Mouse (Mus musculus): ENCODE results near the gene Lman1l.
A peak's percentile ranks its signal among the peaks of the same experiment; 100 is the strongest.

Lman1l gene

GRCm38 (mm10) chr9:57617556-57618169 lies 2.9 kb downstream of the Lman1l start:
- no peak for DNase-seq

DNA sequence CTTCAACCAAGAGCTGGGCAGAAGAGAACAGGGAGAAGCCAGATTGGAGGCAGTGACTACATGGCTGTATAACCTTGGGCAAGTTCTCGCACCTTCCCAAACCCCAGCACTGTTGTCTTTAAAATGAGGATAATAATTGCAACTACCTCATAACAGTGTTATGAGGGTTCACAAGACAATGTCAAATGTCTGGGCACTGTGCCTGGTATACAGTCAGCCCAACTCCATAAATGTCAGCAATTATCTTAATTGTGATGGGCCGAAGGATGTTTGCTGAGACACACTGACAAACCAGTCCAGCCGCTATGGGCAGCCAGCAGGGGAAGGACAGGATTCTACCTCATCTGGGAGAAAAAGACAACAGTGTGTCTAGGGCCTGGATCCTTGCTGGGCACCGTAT lies 5.8 kb downstream of the Lman1l start:
- DNase-seq, result no peak

DNA sequence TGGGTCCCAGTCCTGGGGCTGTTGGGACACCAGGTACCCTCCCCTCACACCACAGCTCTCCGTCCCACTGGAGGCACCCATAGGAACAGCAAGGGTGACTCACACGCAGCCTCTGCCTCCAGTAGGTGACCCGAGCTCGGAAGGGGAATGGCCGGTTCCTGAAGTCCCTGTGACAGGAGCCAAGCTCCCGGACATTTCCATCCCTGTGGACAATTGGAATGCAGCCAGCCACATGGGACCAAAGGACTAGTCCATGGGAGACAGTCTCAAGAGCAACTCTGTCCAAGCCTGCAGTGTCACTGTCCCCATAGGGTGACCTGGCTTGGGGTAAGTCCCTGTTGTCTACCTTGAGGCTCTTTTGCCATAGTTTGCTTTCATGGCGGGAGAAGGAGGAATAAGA lies 6.6 kb downstream of the Lman1l start:
- no peak for DNase-seq

DNA sequence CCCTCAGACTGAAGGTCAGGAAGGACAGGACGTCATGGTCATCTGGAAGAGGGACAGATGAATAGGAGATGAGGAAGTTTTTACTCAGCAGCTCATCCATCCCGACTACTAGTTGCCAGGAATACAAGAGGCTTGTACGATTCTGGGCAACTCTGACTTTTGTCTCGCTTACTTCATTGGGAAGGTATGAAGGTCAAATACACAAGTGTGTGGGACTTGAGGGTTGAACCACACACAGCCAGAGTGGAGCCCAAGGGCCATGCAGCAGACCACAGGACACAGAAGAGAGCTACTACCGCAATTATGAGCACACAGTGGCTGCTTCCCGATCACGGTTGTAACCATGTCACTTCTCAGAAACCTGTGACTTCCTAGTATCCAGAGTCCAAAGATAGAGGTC lies 8.0 kb downstream of the Lman1l start:
- DNase-seq, result no peak

GRCm38 (mm10) chr9:57610359-57610826 lies 10.2 kb downstream of the Lman1l start:
- DNase-seq, result no peak

DNA sequence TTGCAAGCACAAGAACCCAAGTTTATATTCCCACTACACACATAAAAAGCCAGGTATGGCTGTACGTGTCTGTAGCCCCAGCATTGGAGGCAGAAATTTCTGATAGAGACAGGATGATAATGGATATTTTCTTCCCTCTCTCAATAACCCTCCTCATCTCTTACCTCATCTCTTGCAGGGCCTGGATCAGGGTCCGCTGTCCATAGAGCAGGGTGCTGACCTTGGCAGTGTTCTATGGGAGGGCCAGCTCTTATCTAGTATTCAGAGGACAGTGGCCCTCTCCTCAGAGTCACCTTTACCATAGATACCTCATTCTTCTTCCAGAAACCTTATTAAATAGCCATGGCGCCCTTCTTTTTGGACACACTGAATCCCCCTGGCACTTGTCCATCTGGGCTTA lies 10.8 kb downstream of the Lman1l start:
- no peak for DNase-seq

DNA sequence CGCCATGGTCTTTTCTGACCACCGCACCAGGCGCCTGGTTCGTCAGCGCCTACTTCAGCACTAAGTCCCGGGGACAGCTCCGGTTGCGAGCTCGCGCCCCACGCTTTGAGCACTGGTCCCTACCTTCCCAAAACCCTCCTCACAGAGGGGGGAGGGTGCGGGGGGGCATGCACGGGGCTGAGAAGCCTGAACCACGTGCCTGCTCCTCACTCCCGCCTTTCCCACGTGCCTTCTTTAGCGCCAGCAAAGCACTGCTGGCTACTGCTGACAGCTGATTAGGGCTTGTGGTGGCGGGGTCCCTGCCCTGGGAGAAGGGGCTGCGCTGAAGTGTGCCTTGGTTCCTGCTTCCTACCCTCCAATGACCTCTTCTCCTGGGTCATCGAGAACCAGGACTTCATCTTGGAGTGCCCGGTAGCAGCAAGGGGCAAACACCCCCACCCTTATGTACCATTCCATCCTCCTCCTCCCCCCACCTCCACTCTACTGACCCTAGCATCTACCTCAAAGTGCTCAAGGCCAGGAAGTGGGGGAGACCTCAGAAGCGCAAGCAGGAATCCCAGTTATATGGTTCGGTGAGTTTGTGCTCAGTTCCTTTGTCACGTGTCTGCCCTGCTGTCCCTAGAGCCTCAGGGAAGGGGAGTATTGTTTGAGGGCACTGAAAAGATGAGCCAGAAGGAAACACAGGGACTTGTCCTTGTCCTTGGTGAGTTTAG lies 14.3 kb downstream of the Lman1l start, which contains the start of gene Cplx3:
Gene Cplx3, minus strand, starts transcription at position 143 of the 713 bp plus-strand sequence.
- DNase-seq, result no peak

GRCm38 (mm10) chr9:57605503-57605902 lies 15.1 kb downstream of the Lman1l start:
- DNase-seq, result no peak

DNA sequence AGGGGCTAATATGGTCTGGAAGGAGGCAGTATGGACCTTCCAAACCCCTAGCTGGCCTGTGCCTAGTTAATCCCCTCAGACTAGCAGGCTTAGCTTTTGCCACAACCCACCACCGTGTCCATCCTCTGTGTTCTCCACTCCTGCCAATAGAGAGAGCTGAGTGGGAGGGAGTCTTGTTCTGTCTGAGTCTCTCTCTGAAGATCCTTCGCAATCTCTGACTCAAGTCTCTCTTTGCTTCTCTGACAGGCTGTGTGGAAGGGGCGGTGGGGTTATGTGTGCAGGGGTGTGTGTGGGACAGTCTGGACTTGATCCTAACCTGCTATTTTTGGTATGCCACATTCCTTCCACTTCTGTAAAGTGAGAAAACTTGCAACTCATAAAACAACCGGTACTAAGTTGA lies 15.7 kb downstream of the Lman1l start:
- DNase-seq, result no peak

DNA sequence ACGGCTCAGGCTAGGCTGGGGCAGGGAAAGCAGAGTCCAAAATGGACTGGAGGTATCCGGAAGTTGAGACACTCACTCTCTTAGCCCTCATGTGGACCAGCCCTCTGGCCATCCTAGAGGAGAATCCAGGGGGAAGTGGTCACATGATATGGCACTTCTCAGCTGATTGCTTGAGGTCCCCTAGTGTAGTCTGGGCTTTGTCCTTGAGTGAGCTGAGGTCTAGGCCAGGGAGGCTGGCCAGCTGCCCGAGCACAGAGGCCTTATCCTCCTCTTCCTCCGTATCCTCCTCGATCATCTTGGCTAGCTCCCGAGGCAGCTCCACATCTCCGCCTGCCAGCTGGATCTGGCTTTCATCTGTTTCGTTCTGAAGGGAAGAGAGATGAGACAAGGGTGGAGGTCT lies 18.5 kb downstream of the Lman1l start:
- DNase-seq, result no peak

DNA sequence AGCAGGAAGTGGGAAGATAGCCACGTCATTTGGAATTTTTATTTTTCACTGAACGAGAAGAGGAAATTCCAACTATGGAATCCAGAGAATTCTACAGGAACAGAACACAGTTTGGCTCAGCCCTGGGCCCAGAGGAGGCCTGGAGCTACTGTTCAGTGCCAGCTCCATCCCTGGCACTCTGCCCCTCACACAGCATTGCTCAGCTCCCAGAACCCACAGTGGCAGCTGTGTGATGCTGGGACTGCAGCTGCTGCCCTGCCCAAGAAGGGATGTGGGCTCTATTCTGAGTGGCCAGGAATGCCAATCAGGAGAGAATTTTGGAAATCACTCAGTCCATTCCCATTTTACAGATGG lies 19.2 kb downstream of the Lman1l start:
- DNase-seq, result peak; percentile 76

DNA sequence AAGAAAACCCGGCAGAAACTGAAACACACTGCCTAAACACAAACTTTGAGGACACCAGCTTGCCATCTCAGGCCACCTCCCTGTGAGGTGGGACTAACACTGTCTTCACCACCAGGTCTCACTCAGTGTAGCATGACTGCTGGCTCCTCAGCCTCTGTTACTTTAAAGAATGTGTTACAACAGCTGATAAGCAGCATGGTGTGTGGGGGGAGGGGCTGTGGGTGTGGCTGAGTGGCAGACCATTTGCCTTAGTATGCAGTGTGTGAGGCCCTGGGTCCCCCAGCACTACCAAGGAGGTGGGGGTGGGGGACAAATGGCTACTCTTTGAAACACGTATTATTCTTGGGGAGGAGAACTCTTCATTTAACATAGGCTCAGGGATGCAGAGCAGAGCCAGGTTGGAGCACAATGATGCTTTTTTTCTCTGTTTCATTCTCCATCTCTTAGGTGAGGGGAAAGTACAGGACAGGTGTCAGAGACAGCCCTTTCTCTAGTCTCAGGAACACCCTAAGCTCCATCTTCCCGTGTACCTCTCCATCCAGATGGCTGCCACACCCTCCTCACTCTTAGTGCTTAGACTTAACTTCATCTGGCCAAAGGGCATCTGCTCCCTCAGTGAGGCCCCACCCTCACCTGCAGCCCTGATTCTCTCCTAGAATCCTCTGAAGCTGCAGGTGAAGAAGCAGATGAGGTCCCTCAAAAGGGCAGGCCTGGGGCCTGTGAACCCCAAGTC lies 19.8 kb downstream of the Lman1l start:
- DNase-seq, result no peak

- no peak for DNase-seq
These were observed 21.6 kb downstream of the Lman1l start for GRCm38 (mm10) chr9:57598851-57599563.

GRCm38 (mm10) chr9:57597929-57598382 lies 22.6 kb downstream of the Lman1l start:
- DNase-seq, result no peak

GRCm38 (mm10) chr9:57597265-57597664 lies 23.3 kb downstream of the Lman1l start:
- DNase-seq, result no peak

DNA sequence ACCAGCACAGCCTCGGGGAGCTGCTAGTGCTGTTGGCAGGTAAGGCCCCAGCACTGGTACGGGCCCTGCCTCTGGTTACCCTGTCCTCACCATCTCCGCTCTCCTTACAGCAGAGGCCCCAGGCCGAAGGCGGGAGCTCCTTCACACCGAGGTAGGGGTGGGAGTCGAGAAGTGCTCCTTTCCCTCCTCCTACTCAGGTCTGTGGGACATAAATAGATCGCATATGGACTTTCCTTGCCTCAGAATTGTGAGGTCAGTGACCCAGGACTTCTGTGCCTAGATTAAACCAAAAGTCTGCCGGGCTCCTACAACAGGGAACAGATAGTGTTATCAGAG lies 26.4 kb downstream of the Lman1l start:
- DNase-seq, result no peak

DNA sequence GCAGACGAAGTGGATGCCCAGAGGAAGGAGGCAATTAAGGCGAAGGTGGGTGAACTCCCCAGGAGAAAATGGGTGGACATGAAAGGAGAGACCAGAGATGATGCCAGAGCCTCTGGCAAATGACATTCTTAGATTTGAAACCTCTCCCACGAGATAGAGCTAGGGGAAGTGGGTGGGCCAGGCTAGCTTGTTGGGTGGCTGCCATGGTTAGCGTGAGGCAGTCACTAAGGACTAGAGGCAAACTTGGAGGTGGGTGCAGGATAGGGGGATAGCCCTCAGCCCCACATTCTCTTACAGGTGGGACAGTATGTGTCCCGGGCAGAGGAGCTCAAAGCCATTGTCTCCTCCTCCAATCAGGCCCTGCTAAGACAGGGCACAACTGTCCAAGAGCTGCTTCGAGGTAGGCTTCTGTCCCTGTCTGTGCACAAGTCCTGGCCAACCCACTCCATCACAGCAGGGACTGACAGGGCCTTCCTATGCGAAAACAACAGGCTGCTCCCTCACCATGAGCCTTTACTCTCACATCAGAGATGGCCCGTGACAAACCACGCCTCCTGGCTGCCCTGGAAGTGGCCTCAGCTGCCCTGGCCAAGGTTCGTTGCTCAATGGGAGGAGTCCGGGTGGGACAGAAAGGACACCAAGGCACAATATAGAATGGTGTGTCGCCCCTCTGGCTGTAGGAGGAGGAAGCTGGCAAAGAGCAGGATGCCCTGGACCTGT lies 27.0 kb downstream of the Lman1l start:
- DNase-seq, result no peak

DNA sequence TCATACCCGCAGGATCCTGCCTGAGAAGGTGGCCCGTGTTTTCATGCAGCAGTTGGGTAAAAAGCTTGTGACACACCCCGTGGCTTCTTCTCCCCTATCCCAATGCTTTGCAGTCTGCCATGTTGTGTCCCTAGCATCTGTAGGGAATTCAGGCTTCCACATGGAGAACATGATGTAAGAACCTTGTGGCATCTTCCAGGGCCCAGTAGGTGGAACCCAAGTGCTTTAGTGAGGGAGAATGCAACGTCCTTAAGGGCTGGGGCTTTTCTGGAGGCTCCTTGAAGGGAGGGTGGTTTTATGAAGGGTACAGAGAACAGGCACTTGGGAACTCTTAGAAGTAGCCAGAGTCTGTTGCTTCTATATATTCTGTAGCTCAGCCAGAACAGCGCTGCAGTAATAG lies 29.8 kb downstream of the Lman1l start:
- DNase-seq, result no peak

- DNase-seq, result peak; percentile 83
These were observed 31.1 kb downstream of the Lman1l start, which contains the start of gene Ulk3 for GRCm38 (mm10) chr9:57589224-57590126. TSS of gene Ulk3 (plus strand) at chr9:57589452.

DNA sequence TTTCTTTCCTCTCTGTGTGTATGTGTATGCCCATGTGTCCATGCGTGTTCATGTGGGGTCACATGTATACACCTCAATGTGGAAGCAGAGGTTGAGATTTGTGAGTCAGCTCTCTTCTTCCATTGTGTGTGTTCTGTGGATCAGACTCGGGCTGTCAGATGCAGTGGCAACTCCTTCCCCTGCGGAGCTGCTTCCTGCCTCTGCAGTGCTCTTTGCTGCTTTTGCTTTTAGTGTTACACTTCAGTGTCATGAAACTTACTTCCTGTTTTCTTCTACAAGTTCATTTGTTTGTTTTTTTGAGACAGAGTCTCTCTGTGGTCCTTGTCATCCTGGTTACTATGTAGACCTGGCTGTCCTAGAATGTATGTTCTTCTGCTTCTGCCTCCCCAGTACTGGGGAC lies 35.6 kb downstream of the Lman1l start:
- DNase-seq, result no peak

- DNase-seq, result no peak
These were observed 43.3 kb downstream of the Lman1l start for GRCm38 (mm10) chr9:57577144-57577849.
